Mouse (Mus musculus): ENCODE data around the gene Heg1. TPM values are rescaled to one million over a fixed set of nuclear protein-coding genes. Genes with fewer than 3 reads are reported as not detected.

Heg1 gene
- total and polyA plus RNA-seq, 3 experiments: 40.8 to 77.1 (median 67.2) TPM

- Histone ChIP-seq H3K9me3 (replicated peaks; ENCODE audit: low read length) (no peaks in the 10 kb centered on the region), H3K4me3 (replicated peaks in 1 of 3; ENCODE audit: low read depth in 2 of 3, low read length in 2 of 3, poor library complexity in 1 of 3) (peak overlapping the region in 2 of 3 experiments; percentile 10), H3K4me1 (ENCODE audit: control insufficient read depth in 1 of 2, insufficient read depth in 2 of 2) (peaks cover 65 to 100% of the 10 kb centered on the region in 2 experiments), H3K9ac (ENCODE audit: insufficient read depth, low read depth) (peak overlapping the region; percentile 63), H3K36me3 (replicated peaks in 1 of 2; ENCODE audit: control insufficient read depth in 1 of 2, insufficient read depth in 1 of 2, low read length in 1 of 2) (peaks cover 44 to 90% of the 10 kb centered on the region in 2 experiments), H3K4me2 (ENCODE audit: insufficient read depth, low read depth, poor library complexity, severe bottlenecking) (peak overlapping the region; percentile 95), H3K27ac (ENCODE audit: insufficient read depth, low read depth) (peak overlapping the region; percentile 94), H3K27me3 (replicated peaks) (no peaks in the 10 kb centered on the region), H3K79me2 (replicated peaks; ENCODE audit: control insufficient read depth, extremely low read depth, insufficient read depth, poor library complexity, severe bottlenecking) (peaks cover 91% of the 10 kb centered on the region)
- dilution Hi-C loops (cut with MboI; ENCODE audit: extremely low pct_ligation_motif_present, extremely low pct_unique_long_range_greater_than_20kb, low sequenced_read_pairs) (no loop called here), in situ Hi-C loops (cut with MboI; ENCODE audit: low pct_ligation_motif_present, low pct_unique_long_range_greater_than_20kb, low sequenced_read_pairs) (no loop called here)
- TF ChIP-seq RAD21 (IDR thresholded peaks at IDR 0.05; ENCODE audit: low read depth, low read length) (no peak), BHLHE40 (IDR thresholded peaks at IDR 0.05; ENCODE audit: low read depth, low read length) (peak; percentile 90), MAX (IDR thresholded peaks at IDR 0.05; ENCODE audit: low read length) (peak; percentile 65; the same call in 1 of the 2 replicates), MXI1 (IDR thresholded peaks at IDR 0.05; ENCODE audit: low read depth, low read length) (0 out of 2 replicates have a peak, but pooled peaks have one; percentile 7), JUND (conservative IDR thresholded peaks at IDR 0.05; ENCODE audit: low read depth, low read length) (no peak), ELF1 (IDR thresholded peaks at IDR 0.05; ENCODE audit: low read depth, low read length) (no peak; the same call in 1 of the 2 replicates), POLR2A (IDR thresholded peaks at IDR 0.05; ENCODE audit: low read depth, low read length) (peak; percentile 29; the same call in 1 of the 2 replicates), ZMIZ1 (IDR thresholded peaks at IDR 0.05; ENCODE audit: low read depth, low read length) (0 out of 2 replicates have a peak, but pooled peaks have one; percentile 6), POLR2AphosphoS2 (IDR thresholded peaks at IDR 0.05; ENCODE audit: low read depth, low read length) (no peak), EP300 (IDR thresholded peaks at IDR 0.05; ENCODE audit: low read length) (no peak)
- DNase-seq (ENCODE audit: extremely low read depth): no peak
Observed at GRCm38 (mm10) chr16:33696811-33697575, 12.8 kb downstream of the Heg1 start.

GRCm38 (mm10) chr16:33697576-33698276 is 13.6 kb downstream of the Heg1 start:
- dilution Hi-C loops (cut with MboI; ENCODE audit: extremely low pct_ligation_motif_present, extremely low pct_unique_long_range_greater_than_20kb, low sequenced_read_pairs): no loop called here
- Histone ChIP-seq H3K27me3 (replicated peaks) (no peaks in the 10 kb centered on the region), H3K36me3 (replicated peaks in 1 of 2; ENCODE audit: control insufficient read depth in 1 of 2, insufficient read depth in 1 of 2, low read length in 1 of 2) (peaks cover 37 to 85% of the 10 kb centered on the region in 2 experiments), H3K79me2 (replicated peaks; ENCODE audit: control insufficient read depth, extremely low read depth, insufficient read depth, poor library complexity, severe bottlenecking) (peaks cover 91% of the 10 kb centered on the region), H3K4me3 (replicated peaks in 1 of 3; ENCODE audit: low read depth in 2 of 3, low read length in 2 of 3, poor library complexity in 1 of 3) (peak overlapping the region in 2 of 3 experiments; percentile 13 to 24), H3K27ac (ENCODE audit: insufficient read depth, low read depth) (peak overlapping the region; percentile 94), H3K4me2 (ENCODE audit: insufficient read depth, low read depth, poor library complexity, severe bottlenecking) (peak overlapping the region; percentile 95), H3K4me1 (ENCODE audit: control insufficient read depth in 1 of 2, insufficient read depth in 2 of 2) (peaks cover 59 to 96% of the 10 kb centered on the region in 2 experiments), H3K9ac (ENCODE audit: insufficient read depth, low read depth) (peak overlapping the region; percentile 63), H3K9me3 (replicated peaks; ENCODE audit: low read length) (no peaks in the 10 kb centered on the region)
- in situ Hi-C loops (cut with MboI; ENCODE audit: low pct_ligation_motif_present, low pct_unique_long_range_greater_than_20kb, low sequenced_read_pairs): no loop called here
- peak; percentile 88 for DNase-seq (ENCODE audit: extremely low read depth)
- TF ChIP-seq KAT2A (IDR thresholded peaks at IDR 0.05; ENCODE audit: insufficient replicate concordance, low read length): 0 out of 2 replicates have a peak, but pooled peaks have one; percentile 25
- peak; percentile 84 for TF ChIP-seq BHLHE40 (IDR thresholded peaks at IDR 0.05; ENCODE audit: low read depth, low read length)
- 0 out of 2 replicates have a peak, but pooled peaks have one; percentile 2 for TF ChIP-seq ELF1 (IDR thresholded peaks at IDR 0.05; ENCODE audit: low read depth, low read length)
- TF ChIP-seq MYC (IDR thresholded peaks at IDR 0.05; ENCODE audit: low read depth, low read length): peak; percentile 26; the same call in 1 of the 2 replicates
- peak; percentile 77 for TF ChIP-seq MAFK (IDR thresholded peaks at IDR 0.05; ENCODE audit: insufficient replicate concordance, low read length)
- TF ChIP-seq JUND (conservative IDR thresholded peaks at IDR 0.05; ENCODE audit: low read depth, low read length): peak; percentile 89
- TF ChIP-seq USF2 (conservative IDR thresholded peaks at IDR 0.05; ENCODE audit: low read depth, low read length): no peak
- TF ChIP-seq TBP (conservative IDR thresholded peaks at IDR 0.05; ENCODE audit: low read depth, low read length): peak; percentile 76
- peak; percentile 41 for TF ChIP-seq NELFE (IDR thresholded peaks at IDR 0.05; ENCODE audit: low read depth, low read length)
- TF ChIP-seq POLR2AphosphoS2 (IDR thresholded peaks at IDR 0.05; ENCODE audit: low read depth, low read length): no peak
- TF ChIP-seq UBTF (IDR thresholded peaks at IDR 0.05; ENCODE audit: low read depth, low read length): peak; percentile 62
- TF ChIP-seq CTCF (conservative IDR thresholded peaks at IDR 0.05 in 1 of 2, IDR thresholded peaks at IDR 0.05 in 1 of 2; ENCODE audit: low read depth in 2 of 2, low read length in 2 of 2): no peak
- TF ChIP-seq NRF1 (IDR thresholded peaks at IDR 0.05; ENCODE audit: low read depth, low read length): no peak
- peak; percentile 63; the same call in 1 of the 2 replicates for TF ChIP-seq JUN (IDR thresholded peaks at IDR 0.05; ENCODE audit: insufficient read depth, low read depth, low read length)
- peak; percentile 33; the same call in 1 of the 2 replicates for TF ChIP-seq ZMIZ1 (IDR thresholded peaks at IDR 0.05; ENCODE audit: low read depth, low read length)
- 0 out of 2 replicates have a peak, but pooled peaks have one; percentile 44 for TF ChIP-seq POLR2A (IDR thresholded peaks at IDR 0.05; ENCODE audit: low read depth, low read length)
- TF ChIP-seq MAX (IDR thresholded peaks at IDR 0.05; ENCODE audit: low read length): no peak; the same call in 1 of the 2 replicates
- TF ChIP-seq MXI1 (IDR thresholded peaks at IDR 0.05; ENCODE audit: low read depth, low read length): peak; percentile 47; the same call in 1 of the 2 replicates
- no peak for TF ChIP-seq ZC3H11A (IDR thresholded peaks at IDR 0.05; ENCODE audit: low read depth, low read length)
- TF ChIP-seq HCFC1 (IDR thresholded peaks at IDR 0.05; ENCODE audit: low read depth, low read length): peak; percentile 37; the same call in 1 of the 2 replicates
- TF ChIP-seq MAZ (IDR thresholded peaks at IDR 0.05; ENCODE audit: low read depth, low read length): peak; percentile 86; the same call in 1 of the 2 replicates
- TF ChIP-seq CHD1 (IDR thresholded peaks at IDR 0.05; ENCODE audit: low read depth, low read length): peak; percentile 82
- TF ChIP-seq IRF4 (IDR thresholded peaks at IDR 0.05; ENCODE audit: low read depth, low read length): peak; percentile 94
- peak; percentile 86 for TF ChIP-seq EP300 (IDR thresholded peaks at IDR 0.05; ENCODE audit: low read length)
- TF ChIP-seq SMC3 (IDR thresholded peaks at IDR 0.05; ENCODE audit: low read depth, low read length): no peak; the same call in 1 of the 2 replicates

All from CH12.LX (cell line).